Mouse (Mus musculus): Measurements from ENCODE around the gene Plekhg5. TPM values are rescaled to one million over a fixed set of nuclear protein-coding genes. Genes with fewer than 3 reads are reported as not detected.
A peak's percentile ranks its signal among the peaks of the same experiment; 100 is the strongest.

Plekhg5 gene
- total RNA-seq, 1 experiment from 2014 or later, result 16.9 TPM

- no peak for DNase-seq
Measured at GRCm38 (mm10) chr4:152097911-152098799, 25.9 kb downstream of the Plekhg5 start.

- DNase-seq, result no peak
Measured at GRCm38 (mm10) chr4:152100541-152100940, 28.2 kb downstream of the Plekhg5 start.

GRCm38 (mm10) chr4:152101081-152101653 is 28.9 kb downstream of the Plekhg5 start:
- DNase-seq, result no peak

- DNase-seq, result no peak
Measured at GRCm38 (mm10) chr4:152101921-152102320, 29.6 kb downstream of the Plekhg5 start.

- peak; percentile 85 for DNase-seq
Measured at GRCm38 (mm10) chr4:152103025-152103424, 30.7 kb downstream of the Plekhg5 start.

- no peak for DNase-seq
Measured at GRCm38 (mm10) chr4:152106746-152107145, 34.4 kb downstream of the Plekhg5 start.

GRCm38 (mm10) chr4:152107493-152107892 is 35.2 kb downstream of the Plekhg5 start:
- DNase-seq, result peak; percentile 44

- DNase-seq, result peak; percentile 90
Measured at GRCm38 (mm10) chr4:152107971-152108509, 35.7 kb downstream of the Plekhg5 start.

GRCm38 (mm10) chr4:152108673-152109072 is 36.4 kb downstream of the Plekhg5 start:
- DNase-seq, result no peak

GRCm38 (mm10) chr4:152109509-152109908 is 37.2 kb downstream of the Plekhg5 start:
- DNase-seq, result no peak

- DNase-seq, result no peak
Measured at GRCm38 (mm10) chr4:152110689-152111088, 38.4 kb downstream of the Plekhg5 start.

GRCm38 (mm10) chr4:152112329-152112728 is 40.0 kb downstream of the Plekhg5 start:
- DNase-seq, result no peak

GRCm38 (mm10) chr4:152114080-152114479 is 41.8 kb downstream of the Plekhg5 start:
- no peak for DNase-seq

GRCm38 (mm10) chr4:152115921-152116612 is 43.8 kb downstream of the Plekhg5 start, which contains the start of gene Tnfrsf25:
Gene Tnfrsf25, plus strand, starts transcription at chr4:152115934.
- DNase-seq, result no peak

- no peak for DNase-seq
Measured at GRCm38 (mm10) chr4:152117538-152117937, 45.2 kb downstream of the Plekhg5 start.

GRCm38 (mm10) chr4:152119396-152120292 is 47.3 kb downstream of the Plekhg5 start:
- peak; percentile 79 for DNase-seq

- no peak for DNase-seq
Measured at GRCm38 (mm10) chr4:152120311-152121182, 48.2 kb downstream of the Plekhg5 start.

- no peak for DNase-seq
Measured at GRCm38 (mm10) chr4:152121183-152121505, 48.8 kb downstream of the Plekhg5 start.

GRCm38 (mm10) chr4:152124361-152124961 is 52.2 kb downstream of the Plekhg5 start:
- DNase-seq, result no peak
